Mouse (Mus musculus): Measurements from ENCODE around the gene Krtap11-1. TPM values are rescaled to one million over a fixed set of nuclear protein-coding genes. Genes with fewer than 3 reads are reported as not detected.

Gene Krtap11-1
- not detected in 2 replicates for polyA plus RNA-seq (2012; rRNA removed)

GRCm38 (mm10) chr16:89571083-89571482 lies at the start of gene Krtap11-1:
TSS of gene Krtap11-1 (minus strand) at chr16:89571183.
- H3K27ac ChIP-seq (ENCODE audit: insufficient read depth, low read length): no peak within 1 kb of the TSS
- WGBS: 38% methylated on average over 5 of the region's 5 CpGs
- TF ChIP-seq CTCF (IDR thresholded peaks at IDR 0.05; ENCODE audit: borderline replicate concordance, insufficient read depth, low read depth, low read length) (no peak), POLR2A (IDR thresholded peaks at IDR 0.05; ENCODE audit: borderline replicate concordance, insufficient read depth, low read length) (no peak)
- H3K4me3 ChIP-seq (replicated peaks; ENCODE audit: insufficient read depth, low read depth, low read length): no peak within 1 kb of the TSS
- no peak for DNase-seq
- H3K27me3 ChIP-seq (ENCODE audit: control insufficient read depth, insufficient read depth, low read length): no peaks in the 10 kb centered on the region; the same call in 1 of the 2 replicates
- peaks cover 19% of the 10 kb centered on the region for H3K4me1 ChIP-seq (ENCODE audit: control insufficient read depth, insufficient read depth, low read length)

- TF ChIP-seq CTCF (IDR thresholded peaks at IDR 0.05; ENCODE audit: borderline replicate concordance, insufficient read depth, low read depth, low read length) (no peak), POLR2A (IDR thresholded peaks at IDR 0.05; ENCODE audit: borderline replicate concordance, insufficient read depth, low read length) (no peak)
- no peak overlapping the region for H3K27ac ChIP-seq (ENCODE audit: insufficient read depth, low read length)
- no peak overlapping the region for H3K4me3 ChIP-seq (replicated peaks; ENCODE audit: insufficient read depth, low read depth, low read length)
- peaks cover 15% of the 10 kb centered on the region for H3K4me1 ChIP-seq (ENCODE audit: control insufficient read depth, insufficient read depth, low read length)
- peak; percentile 35 to 58 for DNase-seq
- WGBS: 18% methylated on average over 7 of the region's 7 CpGs
- H3K27me3 ChIP-seq (ENCODE audit: control insufficient read depth, insufficient read depth, low read length): no peaks in the 10 kb centered on the region
Observed at GRCm38 (mm10) chr16:89618190-89618589, 47.2 kb upstream of the Krtap11-1 start.

- DNase-seq: peak in 1 of 2 experiments; percentile 57
- WGBS: 4% methylated on average over 3 of the region's 3 CpGs
- no peaks in the 10 kb centered on the region for H3K27me3 ChIP-seq (ENCODE audit: control insufficient read depth, insufficient read depth, low read length)
- TF ChIP-seq CTCF (IDR thresholded peaks at IDR 0.05; ENCODE audit: borderline replicate concordance, insufficient read depth, low read depth, low read length): no peak
- no peak for TF ChIP-seq POLR2A (IDR thresholded peaks at IDR 0.05; ENCODE audit: borderline replicate concordance, insufficient read depth, low read length)
- H3K27ac ChIP-seq (ENCODE audit: insufficient read depth, low read length): no peak overlapping the region
- H3K4me1 ChIP-seq (ENCODE audit: control insufficient read depth, insufficient read depth, low read length): peaks cover 15% of the 10 kb centered on the region
- H3K4me3 ChIP-seq (replicated peaks; ENCODE audit: insufficient read depth, low read depth, low read length): no peak overlapping the region
Observed at GRCm38 (mm10) chr16:89617251-89617650, 46.3 kb upstream of the Krtap11-1 start.

- WGBS: 40% methylated on average over 12 of the region's 12 CpGs
- DNase-seq: peak in 1 of 2 experiments; percentile 35
- Histone ChIP-seq H3K27ac (ENCODE audit: insufficient read depth, low read length) (no peak overlapping the region), H3K4me1 (ENCODE audit: control insufficient read depth, insufficient read depth, low read length) (peaks cover 15% of the 10 kb centered on the region), H3K27me3 (ENCODE audit: control insufficient read depth, insufficient read depth, low read length) (no peaks in the 10 kb centered on the region), H3K4me3 (replicated peaks; ENCODE audit: insufficient read depth, low read depth, low read length) (no peak overlapping the region)
- TF ChIP-seq POLR2A (IDR thresholded peaks at IDR 0.05; ENCODE audit: borderline replicate concordance, insufficient read depth, low read length) (no peak), CTCF (IDR thresholded peaks at IDR 0.05; ENCODE audit: borderline replicate concordance, insufficient read depth, low read depth, low read length) (no peak)
Observed at GRCm38 (mm10) chr16:89613726-89614125, 42.7 kb upstream of the Krtap11-1 start.

GRCm38 (mm10) chr16:89608791-89609185 lies 37.8 kb upstream of the Krtap11-1 start:
- H3K4me1 ChIP-seq (ENCODE audit: control insufficient read depth, insufficient read depth, low read length): no peaks in the 10 kb centered on the region
- no peak overlapping the region for H3K27ac ChIP-seq (ENCODE audit: insufficient read depth, low read length)
- H3K4me3 ChIP-seq (replicated peaks; ENCODE audit: insufficient read depth, low read depth, low read length): no peak overlapping the region
- H3K27me3 ChIP-seq (ENCODE audit: control insufficient read depth, insufficient read depth, low read length): no peaks in the 10 kb centered on the region
- 79% methylated on average over 4 of the region's 4 CpGs for WGBS
- TF ChIP-seq CTCF (IDR thresholded peaks at IDR 0.05; ENCODE audit: borderline replicate concordance, insufficient read depth, low read depth, low read length) (no peak), POLR2A (IDR thresholded peaks at IDR 0.05; ENCODE audit: borderline replicate concordance, insufficient read depth, low read length) (no peak)
- no peak for DNase-seq

GRCm38 (mm10) chr16:89608161-89608790 lies 37.3 kb upstream of the Krtap11-1 start:
- WGBS: 68% methylated on average over 12 of the region's 12 CpGs
- DNase-seq: peak in 1 of 2 experiments; percentile 33
- no peak overlapping the region for H3K27ac ChIP-seq (ENCODE audit: insufficient read depth, low read length)
- no peak overlapping the region for H3K4me3 ChIP-seq (replicated peaks; ENCODE audit: insufficient read depth, low read depth, low read length)
- no peaks in the 10 kb centered on the region for H3K27me3 ChIP-seq (ENCODE audit: control insufficient read depth, insufficient read depth, low read length)
- H3K4me1 ChIP-seq (ENCODE audit: control insufficient read depth, insufficient read depth, low read length): no peaks in the 10 kb centered on the region
- no peak for TF ChIP-seq CTCF (IDR thresholded peaks at IDR 0.05; ENCODE audit: borderline replicate concordance, insufficient read depth, low read depth, low read length)
- no peak for TF ChIP-seq POLR2A (IDR thresholded peaks at IDR 0.05; ENCODE audit: borderline replicate concordance, insufficient read depth, low read length)

GRCm38 (mm10) chr16:89606951-89607350 lies 36.0 kb upstream of the Krtap11-1 start:
- Histone ChIP-seq H3K27me3 (ENCODE audit: control insufficient read depth, insufficient read depth, low read length) (no peaks in the 10 kb centered on the region), H3K27ac (ENCODE audit: insufficient read depth, low read length) (no peak overlapping the region), H3K4me3 (replicated peaks; ENCODE audit: insufficient read depth, low read depth, low read length) (no peak overlapping the region), H3K4me1 (ENCODE audit: control insufficient read depth, insufficient read depth, low read length) (no peaks in the 10 kb centered on the region)
- WGBS: 93% methylated on average over 3 of the region's 3 CpGs
- no peak for TF ChIP-seq POLR2A (IDR thresholded peaks at IDR 0.05; ENCODE audit: borderline replicate concordance, insufficient read depth, low read length)
- no peak for TF ChIP-seq CTCF (IDR thresholded peaks at IDR 0.05; ENCODE audit: borderline replicate concordance, insufficient read depth, low read depth, low read length)
- DNase-seq: no peak

- peak in 1 of 2 experiments; percentile 36 for DNase-seq
- no peak overlapping the region for H3K4me3 ChIP-seq (replicated peaks; ENCODE audit: insufficient read depth, low read depth, low read length)
- 27% methylated on average over 3 of the region's 3 CpGs for WGBS
- H3K27ac ChIP-seq (ENCODE audit: insufficient read depth, low read length): no peak overlapping the region
- no peaks in the 10 kb centered on the region for H3K27me3 ChIP-seq (ENCODE audit: control insufficient read depth, insufficient read depth, low read length)
- TF ChIP-seq POLR2A (IDR thresholded peaks at IDR 0.05; ENCODE audit: borderline replicate concordance, insufficient read depth, low read length) (no peak), CTCF (IDR thresholded peaks at IDR 0.05; ENCODE audit: borderline replicate concordance, insufficient read depth, low read depth, low read length) (no peak)
- H3K4me1 ChIP-seq (ENCODE audit: control insufficient read depth, insufficient read depth, low read length): peaks cover 4% of the 10 kb centered on the region; the same call in 1 of the 2 replicates
Observed at GRCm38 (mm10) chr16:89587209-89587608, 16.2 kb upstream of the Krtap11-1 start.
